Mouse (Mus musculus): ENCODE results near the gene Erg. TPM values are rescaled to one million over a fixed set of nuclear protein-coding genes. Genes with fewer than 3 reads are reported as not detected.

The Erg gene
- total RNA-seq, 2 experiments from 2014 or later = 32.1 to 48.3 TPM

DNA sequence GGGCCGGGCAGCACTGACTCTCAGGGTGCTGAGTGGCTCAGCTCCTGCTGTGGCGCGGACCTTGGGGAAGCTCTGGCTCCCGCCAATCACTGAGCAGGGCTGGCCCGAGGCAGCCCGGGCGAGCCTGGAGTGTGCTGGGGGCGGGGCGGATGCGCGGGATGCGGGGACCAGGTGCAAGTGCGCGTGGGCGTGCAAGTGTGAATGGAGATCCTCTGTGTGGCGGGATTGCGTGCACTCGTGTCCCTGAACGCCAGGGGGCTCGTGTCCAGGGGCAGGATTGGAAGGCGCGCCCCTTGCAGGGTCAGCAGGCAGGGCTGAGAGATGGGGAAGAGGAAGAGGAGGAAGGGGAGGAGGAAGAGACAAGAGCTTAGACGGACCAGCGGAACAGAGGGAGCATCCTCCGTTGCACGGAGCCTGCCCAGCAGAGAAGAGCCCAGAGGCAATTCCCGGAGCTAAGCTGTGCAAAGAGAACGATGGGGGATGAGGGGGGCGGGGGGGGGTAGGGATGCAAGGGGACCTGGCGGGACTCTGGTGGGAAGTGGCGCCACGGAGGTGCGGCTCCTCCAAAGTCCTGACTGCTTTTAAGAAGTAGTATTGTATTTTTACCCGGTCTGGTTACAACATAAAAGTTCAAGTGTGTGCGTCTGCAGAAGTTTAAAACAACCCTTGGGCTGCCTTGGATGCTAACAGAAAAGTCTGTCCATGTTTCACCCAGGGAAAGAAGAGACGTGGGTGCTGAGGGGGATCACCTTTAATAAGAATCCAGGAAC, 667 bp downstream of the Erg start:
- peak; percentile 87 for ATAC-seq (replicated peaks; ENCODE audit: poor library complexity, severe bottlenecking)

DNA sequence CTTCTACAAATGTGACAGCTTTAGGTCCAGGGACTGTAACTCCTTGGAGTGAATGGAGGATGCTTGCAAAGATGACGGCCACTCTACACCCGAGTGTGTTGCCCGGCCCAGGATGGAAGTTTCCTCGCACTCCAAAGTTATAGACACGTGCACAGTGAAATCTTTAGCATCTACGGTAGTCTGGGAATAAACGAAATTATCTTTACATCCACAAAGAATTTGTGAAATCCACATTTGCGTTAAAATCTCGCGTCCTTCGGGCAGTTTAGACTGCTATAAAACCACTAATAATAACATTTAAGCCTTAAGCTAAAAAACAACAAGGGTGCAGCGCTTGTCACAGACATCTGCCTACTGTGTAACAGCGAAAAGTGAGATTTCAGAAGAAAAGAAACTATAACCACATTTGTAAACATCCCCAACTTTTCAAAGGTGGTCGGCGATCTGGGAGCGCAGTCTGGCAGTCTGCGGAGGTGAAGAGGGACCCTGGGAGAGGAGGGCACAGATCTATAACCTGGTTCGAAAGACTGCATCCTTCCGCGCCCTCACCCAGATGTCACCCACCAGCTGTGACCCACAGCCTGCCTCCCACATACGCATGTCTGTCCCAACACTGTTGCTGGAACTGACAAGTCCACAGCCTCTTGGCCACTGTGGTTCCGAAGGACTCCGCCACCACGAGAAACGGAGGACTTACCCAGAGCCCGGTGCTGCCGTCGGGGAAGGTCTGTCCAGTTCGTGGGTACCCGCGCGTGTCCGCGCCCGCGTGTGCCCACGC, 1.5 kb downstream of the Erg start:
- ATAC-seq (replicated peaks; ENCODE audit: poor library complexity, severe bottlenecking) = peak; percentile 8; the same call in 1 of the 2 replicates

- ATAC-seq (replicated peaks; ENCODE audit: poor library complexity, severe bottlenecking) = no peak
These were observed 7.1 kb downstream of the Erg start for GRCm38 (mm10) chr16:95579289-95579688.

GRCm38 (mm10) chr16:95573163-95573562, 13.2 kb downstream of the Erg start:
- ATAC-seq (replicated peaks; ENCODE audit: poor library complexity, severe bottlenecking) = no peak

- peak; percentile 88 for ATAC-seq (replicated peaks; ENCODE audit: poor library complexity, severe bottlenecking)
These were observed 15.8 kb downstream of the Erg start for GRCm38 (mm10) chr16:95570616-95571015.

GRCm38 (mm10) chr16:95556834-95557233, 29.6 kb downstream of the Erg start:
- no peak for ATAC-seq (replicated peaks; ENCODE audit: poor library complexity, severe bottlenecking)

GRCm38 (mm10) chr16:95553136-95553535, 33.3 kb downstream of the Erg start:
- ATAC-seq (replicated peaks; ENCODE audit: poor library complexity, severe bottlenecking) = no peak

- no peak for ATAC-seq (replicated peaks; ENCODE audit: poor library complexity, severe bottlenecking)
These were observed 33.9 kb downstream of the Erg start for GRCm38 (mm10) chr16:95552495-95552894.

DNA sequence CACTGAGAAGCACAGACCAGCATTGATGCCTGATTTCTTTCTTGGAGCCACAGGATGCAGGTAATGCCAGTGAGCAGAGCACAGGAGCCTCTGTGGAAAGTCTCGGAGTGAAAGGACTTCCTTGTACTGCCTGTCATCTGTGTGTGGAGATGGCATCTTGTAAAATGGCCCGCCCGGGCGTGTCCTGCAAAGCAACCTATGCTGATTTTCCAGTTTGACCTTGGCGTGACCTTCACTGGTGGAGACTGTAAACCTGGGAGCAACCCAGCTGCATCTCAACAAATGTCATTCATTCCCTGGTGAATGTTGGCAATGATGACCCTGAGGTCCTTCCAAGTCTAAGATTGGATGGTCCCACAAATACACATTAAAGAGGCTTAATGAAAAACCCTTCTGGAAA, 35.9 kb downstream of the Erg start:
- no peak for ATAC-seq (replicated peaks; ENCODE audit: poor library complexity, severe bottlenecking)

- no peak for ATAC-seq (replicated peaks; ENCODE audit: poor library complexity, severe bottlenecking)
These were observed 41.6 kb downstream of the Erg start for GRCm38 (mm10) chr16:95544753-95545152.

DNA sequence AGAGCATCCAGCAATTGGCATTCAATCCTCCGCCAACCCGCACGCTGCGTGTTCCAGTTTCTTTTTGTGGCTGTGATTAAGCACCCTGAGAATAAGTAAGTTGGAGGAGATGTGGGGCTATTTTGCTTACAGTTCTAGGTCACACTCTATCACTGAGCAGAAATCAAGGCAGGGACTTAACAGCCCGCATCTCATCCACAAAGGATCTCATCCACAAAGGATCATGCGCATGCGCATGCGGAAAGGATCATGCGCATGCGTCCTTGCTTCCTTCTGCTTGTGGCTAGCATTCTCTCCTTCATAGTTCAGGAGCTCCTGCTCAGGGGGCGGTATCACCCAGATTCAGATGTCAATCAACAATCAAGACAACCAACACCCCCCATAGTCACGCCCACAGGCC, 42.9 kb downstream of the Erg start:
- no peak for ATAC-seq (replicated peaks; ENCODE audit: poor library complexity, severe bottlenecking)

DNA sequence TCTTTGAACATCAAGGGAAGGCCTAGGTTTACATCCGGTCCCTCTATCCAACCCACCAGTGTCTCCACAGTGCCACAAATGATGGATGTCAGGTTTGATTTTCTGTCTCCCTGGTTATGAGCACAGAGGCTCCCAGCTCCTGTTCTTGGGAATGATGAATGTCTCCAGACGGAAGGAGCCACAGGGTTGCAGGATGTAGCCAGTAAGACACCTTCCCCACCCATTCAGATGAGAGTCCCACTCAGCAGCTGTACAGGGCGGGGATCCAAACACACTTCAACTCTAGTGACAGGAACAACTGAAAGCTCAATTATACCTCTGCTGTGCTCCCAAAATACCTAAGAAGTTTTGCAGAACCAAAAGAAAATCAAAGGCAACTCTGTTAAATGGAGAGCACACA, 51.2 kb downstream of the Erg start:
- no peak for ATAC-seq (replicated peaks; ENCODE audit: poor library complexity, severe bottlenecking)

- ATAC-seq (replicated peaks; ENCODE audit: poor library complexity, severe bottlenecking) = no peak
These were observed 53.9 kb downstream of the Erg start for GRCm38 (mm10) chr16:95532387-95533077.

DNA sequence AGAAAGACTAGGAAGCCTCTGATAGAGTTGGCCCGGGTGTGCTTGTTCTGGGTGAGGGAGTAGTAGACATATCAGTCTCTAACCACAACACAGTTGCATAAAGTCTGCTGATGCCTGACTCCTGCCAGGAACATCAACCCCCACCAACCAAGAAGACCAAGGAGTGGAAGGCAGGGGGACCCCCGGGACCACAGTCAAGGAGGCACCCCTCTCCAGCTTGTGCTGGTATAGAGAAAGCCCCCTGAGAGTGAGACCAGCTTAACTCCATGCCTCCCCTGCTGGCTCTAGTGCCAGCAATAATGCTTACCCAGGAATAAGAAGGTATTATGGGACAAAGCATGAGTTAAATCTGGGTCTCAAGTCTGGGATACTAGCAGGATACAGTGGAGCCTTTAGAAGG, 58.8 kb downstream of the Erg start:
- ATAC-seq (replicated peaks; ENCODE audit: poor library complexity, severe bottlenecking) = no peak

- ATAC-seq (replicated peaks; ENCODE audit: poor library complexity, severe bottlenecking) = no peak
These were observed 66.9 kb downstream of the Erg start for GRCm38 (mm10) chr16:95519520-95519919.

DNA sequence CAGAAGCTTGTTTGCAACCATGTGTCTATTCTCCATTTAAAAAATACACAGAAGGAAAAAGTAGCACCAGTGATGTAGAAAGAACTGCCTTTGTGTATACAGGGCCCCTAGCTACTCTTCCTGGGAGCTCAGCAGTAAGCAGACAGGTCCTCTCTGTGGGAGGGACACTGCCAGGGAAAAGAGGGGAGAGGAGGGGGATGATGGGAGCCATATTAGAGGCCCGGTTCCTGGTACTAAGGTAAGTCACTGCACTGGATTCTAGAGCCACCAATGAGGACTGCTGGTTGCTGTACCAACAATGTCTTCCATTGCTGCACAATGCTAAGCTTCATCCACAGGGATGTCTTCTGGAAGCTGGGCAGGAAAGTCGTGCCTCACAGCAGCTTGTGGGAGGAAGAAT, 80.3 kb downstream of the Erg start:
- ATAC-seq (replicated peaks; ENCODE audit: poor library complexity, severe bottlenecking) = no peak

- no peak for ATAC-seq (replicated peaks; ENCODE audit: poor library complexity, severe bottlenecking)
These were observed 89.7 kb downstream of the Erg start for GRCm38 (mm10) chr16:95496582-95497300.

DNA sequence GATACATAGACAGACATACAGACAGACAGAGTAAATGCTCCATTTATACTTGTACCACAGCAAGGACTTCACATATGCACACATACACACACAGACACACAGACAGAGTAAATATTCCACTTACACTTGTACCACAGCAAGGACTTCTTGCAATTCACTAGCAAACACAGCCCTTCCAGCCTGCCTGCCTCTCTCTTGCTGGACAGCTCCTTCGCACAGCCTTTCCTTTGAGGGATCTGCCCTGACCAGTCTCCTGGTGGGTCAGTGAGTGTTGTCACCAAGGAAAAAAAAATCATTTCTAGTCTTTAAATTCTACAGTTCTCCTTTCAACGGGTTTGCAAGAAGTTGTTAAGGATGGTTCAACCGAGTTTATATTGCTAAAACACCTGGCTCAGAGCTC, 92.3 kb downstream of the Erg start:
- no peak for ATAC-seq (replicated peaks; ENCODE audit: poor library complexity, severe bottlenecking)

DNA sequence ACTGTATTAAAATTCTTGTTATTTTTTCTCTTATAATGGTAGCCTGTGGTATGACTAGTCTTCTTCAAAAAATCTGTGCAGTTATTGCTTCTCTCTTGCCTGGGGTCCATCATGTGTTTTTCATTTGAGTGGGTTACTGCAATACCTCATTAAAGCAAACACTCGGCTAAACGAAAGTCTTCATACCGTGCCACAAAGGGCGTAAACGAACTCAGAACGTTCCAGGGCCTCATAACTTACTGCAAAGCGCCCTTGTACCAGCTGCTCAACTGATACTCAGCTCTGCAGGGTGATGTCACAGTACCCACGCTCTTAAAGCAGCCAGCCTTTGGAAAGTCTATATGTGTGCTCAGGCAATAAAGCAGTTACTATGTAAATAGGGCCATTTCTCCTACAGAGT, 93.1 kb downstream of the Erg start:
- no peak for ATAC-seq (replicated peaks; ENCODE audit: poor library complexity, severe bottlenecking)

GRCm38 (mm10) chr16:95492146-95492545, 94.2 kb downstream of the Erg start:
- ATAC-seq (replicated peaks; ENCODE audit: poor library complexity, severe bottlenecking) = no peak

- ATAC-seq (replicated peaks; ENCODE audit: poor library complexity, severe bottlenecking) = no peak
These were observed 96.0 kb downstream of the Erg start for GRCm38 (mm10) chr16:95490386-95490785.

Data from granulocyte monocyte progenitor cell, adult 5-6 weeks (primary cell).